In genomic region chr6:100363683-100364082, GRCm38 (mm10) we compare ENCODE assay signal across 13 mouse cellular contexts.
DNase-seq lines count a peak whose midpoint lies in the region; ATAC-seq lines count a peak whose summit lies in the region.
"Had no signal": no experiment of that assay in that cellular context is flagged by ENCODE, and none has a peak within 500 bp of the region (broad histone marks: within the 10 kb centered on the region; RNA-seq: fewer than 3 reads in every experiment).

No protein-coding gene starts in this region.

- intact Hi-C loops in heart, postnatal 14 days (cut with DNase I): no loop called here
- intact Hi-C loops in left cerebral cortex, postnatal 10 days (cut with DNase I): no loop called here

- H3K4me3 ChIP-seq in heart, embryonic 12.5 days: no peak overlapping the region
- H3K4me3 ChIP-seq: forebrain, embryonic 10.5 days had no signal

- no peaks in the 10 kb centered on the region for H3K36me3 ChIP-seq in heart, embryonic 12.5 days
- H3K36me3 ChIP-seq: forebrain, embryonic 10.5 days had no signal

- H3K9ac ChIP-seq in heart, embryonic 12.5 days: no peak overlapping the region
- H3K9ac ChIP-seq: liver, postnatal 0 days had no signal

- no peak overlapping the region for H3K27ac ChIP-seq in heart, embryonic 12.5 days (ENCODE audit: poor library complexity, severe bottlenecking)
- H3K27ac ChIP-seq: forebrain, embryonic 10.5 days; kidney, postnatal 0 days had no signal

- ATAC-seq in heart, embryonic 12.5 days (ENCODE audit: insufficient number of reproducible peaks, low FRiP score): no peak
- ATAC-seq: liver, postnatal 0 days had no signal

- no peak overlapping the region for H3K4me2 ChIP-seq in heart, embryonic 12.5 days

- peaks cover 8% of the 10 kb centered on the region; the same call in 1 of the 2 replicates for H3K4me1 ChIP-seq in heart, embryonic 12.5 days (replicated peaks)

- H3K9me3 ChIP-seq in heart, embryonic 12.5 days (replicated peaks): no peaks in the 10 kb centered on the region
- H3K9me3 ChIP-seq: forebrain, embryonic 10.5 days had no signal

- peaks cover 43% of the 10 kb centered on the region for H3K27me3 ChIP-seq in heart, embryonic 12.5 days (replicated peaks)

- WGBS in heart, embryonic 12.5 days: 56% methylated on average over 5 of the region's 5 CpGs

- peak; percentile 7 to 9 for DNase-seq in heart, postnatal 14 days
- peak; percentile 80 for DNase-seq in NIH3T3 (ENCODE audit: low read depth)
- peak; percentile 31 to 33 for DNase-seq in frontal cortex, postnatal 25 days (ENCODE audit: low spot score in 2 of 2)
- peak; percentile 38 to 45 for DNase-seq in left cerebral cortex, postnatal 10 days (ENCODE audit: extremely low spot score in 1 of 2, low spot score in 2 of 2)
- DNase-seq in cerebellum, adult 8-10 months: no peak
- DNase-seq in lung, postnatal 10 days: no peak
- no peak for DNase-seq in gastrocnemius, postnatal 10 days
- DNase-seq: cerebellum, postnatal 25 days; liver, postnatal 0 days; midbrain, embryonic 14.5 days had no signal

Comparison
In these comparisons a context has a peak if more than half of its experiments do, and no peak if none do; other contexts are left out.
1. DNase-seq: peak in heart, postnatal 14 days (2 of 2), NIH3T3 (single experiment), frontal cortex, postnatal 25 days (2 of 2) and left cerebral cortex, postnatal 10 days (2 of 2); none in cerebellum, adult 8-10 months (single experiment), lung, postnatal 10 days (single experiment) and gastrocnemius, postnatal 10 days (single experiment).